Mouse (Mus musculus) erythroblast, embryonic 14.5 days (primary cell): Measurements from ENCODE around the gene Cdca8.

Experiments used
- GATA1 ChIP-seq: IDR thresholded peaks from 2 replicates; pipeline ENCODE4 v1.6.1; 2012; ENCODE audit warnings: low read length, inconsistent platforms, mixed read lengths
- TAL1 ChIP-seq: IDR thresholded peaks from 3 replicates; pipeline ENCODE4 v1.6.1; 2012; ENCODE audit warnings: low read length, inconsistent platforms, mixed read lengths

- TF ChIP-seq GATA1 (no peak), TAL1 (no peak)
Measured at GRCm38 (mm10) chr4:124972316-124972715, 33.2 kb upstream of the Cdca8 start.
